Mouse (Mus musculus) 3T3-L1 (cell line): Measurements from ENCODE around the gene Accsl.

Source experiments
- DNase-seq: peaks from one replicate; pipeline ENCODE4 v3.0.0-alpha.2; 2015; ENCODE audit warnings: low read depth, low spot score

Gene Accsl

DNA sequence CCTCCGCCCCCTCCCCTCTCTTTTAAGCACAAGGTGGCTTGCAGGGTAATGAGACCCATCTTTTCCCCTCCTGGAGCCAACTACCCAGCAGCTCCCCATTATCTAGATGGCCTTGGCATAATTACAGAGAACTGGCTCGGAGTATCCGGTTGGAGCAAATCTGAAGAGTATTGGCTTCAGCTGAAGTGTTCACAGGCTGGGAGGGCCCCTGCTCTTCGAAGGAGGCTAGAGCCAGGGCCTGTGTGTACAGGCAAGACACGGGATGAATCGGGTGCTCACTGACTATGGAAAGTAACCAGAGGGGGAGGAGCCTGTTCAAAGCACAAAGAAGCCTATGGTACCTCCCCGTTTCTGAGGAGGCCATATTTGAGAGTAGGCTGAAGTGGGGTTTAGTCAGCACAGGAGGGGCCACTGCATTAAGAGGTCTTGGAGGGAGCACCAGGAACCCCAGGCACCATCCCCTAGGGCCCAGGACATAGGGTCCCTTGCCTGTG lies at the start of gene Accsl:
Gene Accsl (minus strand): TSS at position 51 of the 494 bp plus-strand sequence.
- peak; percentile 66 for DNase-seq

DNA sequence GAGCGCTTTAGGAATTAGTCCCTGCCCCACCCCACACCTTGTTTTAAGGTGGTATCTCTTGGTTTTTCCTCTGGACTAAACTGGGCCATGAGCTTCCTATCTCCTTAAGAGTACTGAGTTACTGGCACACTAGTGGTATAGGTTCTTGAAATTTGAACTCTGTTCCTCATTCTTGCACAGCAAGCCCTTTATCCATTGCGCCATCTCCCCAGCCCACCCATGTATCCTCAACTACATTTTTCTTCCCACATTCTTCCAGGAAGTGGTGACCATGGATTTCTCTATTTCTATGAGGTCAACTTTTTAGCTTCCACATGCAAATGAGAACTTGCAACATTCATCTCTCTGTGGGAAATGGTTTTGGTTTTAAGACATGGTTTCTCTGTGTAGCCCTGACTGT lies 44.6 kb upstream of the Accsl start:
- no peak for DNase-seq

DNA sequence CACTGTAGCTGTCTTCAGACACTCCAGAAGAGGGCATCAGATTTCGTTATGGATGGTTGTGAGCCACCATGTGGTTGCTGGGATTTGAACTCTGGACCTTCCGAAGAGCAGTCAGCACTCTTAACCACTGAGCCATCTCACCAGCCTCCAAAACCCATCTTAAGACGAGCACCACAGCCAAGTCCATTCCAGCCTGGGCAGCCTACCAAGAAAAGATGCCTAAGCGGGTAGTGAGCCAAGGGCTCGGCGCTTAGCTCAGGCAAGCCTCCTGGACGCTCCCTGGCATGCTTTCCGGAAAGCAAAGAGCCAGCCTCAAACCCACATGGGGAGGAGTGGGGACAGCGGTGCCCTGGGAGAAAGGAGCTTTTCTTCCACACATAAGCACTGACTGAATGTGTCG lies 43.0 kb upstream of the Accsl start:
- peak; percentile 80 for DNase-seq

DNA sequence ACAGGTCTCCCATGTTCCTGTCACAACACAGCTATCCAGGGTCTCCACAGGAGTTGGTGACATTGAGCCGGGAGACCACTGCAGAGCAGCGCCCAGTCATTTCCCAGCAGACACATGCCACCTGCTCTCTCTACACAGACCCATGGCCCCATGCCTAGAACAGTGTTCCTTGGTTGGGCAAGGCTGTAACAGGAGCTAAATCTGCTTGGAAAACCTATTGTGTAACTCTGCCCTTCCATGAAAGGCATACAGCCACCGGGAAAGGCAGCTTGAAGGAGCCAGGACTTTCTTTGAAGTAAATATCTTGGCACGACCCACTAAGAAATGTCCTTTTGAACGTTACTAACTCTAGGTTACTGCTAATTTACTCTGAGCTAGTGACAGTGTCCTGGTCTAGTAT lies 40.8 kb upstream of the Accsl start:
- DNase-seq, result no peak

DNA sequence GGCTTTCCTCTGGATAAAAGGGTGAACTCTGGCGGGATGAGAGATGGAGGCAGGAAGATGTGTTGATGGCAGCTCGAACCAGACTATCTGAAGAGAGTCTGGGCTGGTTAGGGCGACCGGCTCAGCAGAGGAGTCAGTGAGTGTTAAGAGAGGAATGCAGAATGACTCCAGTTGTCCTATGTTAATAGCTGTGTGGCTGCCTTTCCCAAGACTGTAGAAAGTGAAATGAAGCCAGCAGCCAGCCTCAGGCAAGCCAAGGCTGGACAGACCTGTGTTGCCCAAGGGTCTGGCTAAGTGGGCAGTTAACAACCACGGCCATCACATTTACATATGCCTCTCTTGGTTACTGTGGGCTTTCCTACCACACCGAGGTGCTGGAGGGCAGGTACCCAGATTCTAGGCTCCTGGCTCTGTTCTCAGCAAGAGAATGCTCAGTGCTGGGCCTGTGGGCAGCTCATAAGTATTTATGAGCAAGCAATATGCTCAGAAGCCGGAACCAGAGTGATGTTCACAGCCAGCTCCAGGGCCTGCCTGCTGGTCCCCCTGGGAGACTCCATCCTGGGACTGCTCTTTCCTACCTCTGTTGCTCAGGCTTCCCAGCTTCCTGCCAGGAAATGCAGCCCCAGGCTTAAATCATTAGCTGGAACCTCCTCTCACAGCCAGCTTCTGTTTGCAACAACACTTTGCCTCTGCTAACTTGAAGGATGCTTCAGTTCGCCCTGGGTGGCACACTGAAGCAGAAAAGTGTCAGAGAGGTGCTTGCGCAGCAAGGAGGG lies 38.8 kb upstream of the Accsl start:
- DNase-seq, result peak; percentile 77

DNA sequence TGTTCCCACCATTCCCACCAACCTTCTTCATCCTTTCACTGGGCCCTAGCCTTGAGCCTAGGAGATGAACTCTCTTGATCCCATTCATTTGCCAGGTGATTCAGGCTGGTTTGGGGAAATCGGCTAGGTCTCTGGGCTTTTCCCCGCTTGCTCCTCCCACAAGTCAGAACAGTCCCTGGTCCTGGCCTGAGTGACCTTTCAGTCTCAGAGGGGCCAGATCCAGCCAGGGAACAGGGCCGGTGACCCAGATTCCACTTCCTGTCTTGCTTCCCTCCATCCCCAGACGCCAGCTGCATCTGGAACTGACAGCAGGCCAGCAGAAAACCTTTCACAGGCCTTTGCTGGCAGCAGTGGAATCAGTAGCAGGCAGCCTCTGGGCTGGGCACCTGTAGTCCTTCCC lies 37.4 kb upstream of the Accsl start:
- DNase-seq, result no peak

DNA sequence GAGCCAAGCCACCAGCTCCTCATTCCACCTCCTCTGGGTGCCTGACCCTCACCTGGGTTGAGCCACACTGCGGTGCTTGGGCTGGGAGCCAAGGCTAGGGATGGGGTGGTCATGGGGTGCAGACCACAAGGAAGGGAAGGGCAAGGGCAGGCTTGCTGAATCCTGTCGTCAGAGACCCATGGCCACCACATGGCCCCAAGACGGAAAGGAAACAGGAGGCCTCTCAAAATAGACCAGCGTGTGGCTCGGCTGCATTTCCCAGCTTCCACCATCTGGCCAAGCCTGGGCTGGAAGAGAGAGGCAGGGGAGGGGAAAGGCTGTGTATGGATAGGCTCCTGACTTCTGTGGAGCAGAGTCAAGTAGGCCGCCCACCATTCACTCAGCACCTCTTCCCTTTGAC lies 34.5 kb upstream of the Accsl start:
- peak; percentile 55 for DNase-seq

DNA sequence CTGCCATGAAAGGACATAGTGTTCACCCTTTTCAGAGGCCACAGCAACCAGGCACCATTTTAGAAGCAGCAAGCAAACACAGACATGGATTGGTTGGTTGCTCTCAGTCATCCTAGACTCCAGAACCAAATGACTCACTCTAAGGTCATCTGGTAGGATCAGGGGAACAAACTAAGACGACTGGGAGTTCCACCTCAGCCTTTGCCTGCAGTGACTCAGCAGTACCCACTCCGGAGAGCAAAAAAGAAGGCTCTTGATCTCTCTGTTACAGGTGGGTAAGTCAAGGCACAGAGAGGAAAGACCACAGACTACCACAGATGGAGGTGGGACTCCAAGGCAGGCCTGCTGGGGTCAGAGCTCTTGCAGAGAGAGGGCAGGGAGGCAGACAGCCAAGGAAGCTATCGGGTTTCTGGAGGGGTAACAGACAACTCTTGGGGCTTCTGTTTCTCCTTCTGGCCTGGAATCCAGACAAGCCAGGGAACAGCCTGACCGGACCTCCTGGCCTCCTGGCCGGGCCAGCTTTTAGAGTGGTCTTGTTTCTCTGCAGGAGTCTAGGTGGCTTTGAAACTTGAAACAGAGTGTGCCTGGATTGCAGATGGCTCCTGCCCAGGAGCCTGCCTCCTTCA lies 33.8 kb upstream of the Accsl start:
- DNase-seq, result peak; percentile 87

DNA sequence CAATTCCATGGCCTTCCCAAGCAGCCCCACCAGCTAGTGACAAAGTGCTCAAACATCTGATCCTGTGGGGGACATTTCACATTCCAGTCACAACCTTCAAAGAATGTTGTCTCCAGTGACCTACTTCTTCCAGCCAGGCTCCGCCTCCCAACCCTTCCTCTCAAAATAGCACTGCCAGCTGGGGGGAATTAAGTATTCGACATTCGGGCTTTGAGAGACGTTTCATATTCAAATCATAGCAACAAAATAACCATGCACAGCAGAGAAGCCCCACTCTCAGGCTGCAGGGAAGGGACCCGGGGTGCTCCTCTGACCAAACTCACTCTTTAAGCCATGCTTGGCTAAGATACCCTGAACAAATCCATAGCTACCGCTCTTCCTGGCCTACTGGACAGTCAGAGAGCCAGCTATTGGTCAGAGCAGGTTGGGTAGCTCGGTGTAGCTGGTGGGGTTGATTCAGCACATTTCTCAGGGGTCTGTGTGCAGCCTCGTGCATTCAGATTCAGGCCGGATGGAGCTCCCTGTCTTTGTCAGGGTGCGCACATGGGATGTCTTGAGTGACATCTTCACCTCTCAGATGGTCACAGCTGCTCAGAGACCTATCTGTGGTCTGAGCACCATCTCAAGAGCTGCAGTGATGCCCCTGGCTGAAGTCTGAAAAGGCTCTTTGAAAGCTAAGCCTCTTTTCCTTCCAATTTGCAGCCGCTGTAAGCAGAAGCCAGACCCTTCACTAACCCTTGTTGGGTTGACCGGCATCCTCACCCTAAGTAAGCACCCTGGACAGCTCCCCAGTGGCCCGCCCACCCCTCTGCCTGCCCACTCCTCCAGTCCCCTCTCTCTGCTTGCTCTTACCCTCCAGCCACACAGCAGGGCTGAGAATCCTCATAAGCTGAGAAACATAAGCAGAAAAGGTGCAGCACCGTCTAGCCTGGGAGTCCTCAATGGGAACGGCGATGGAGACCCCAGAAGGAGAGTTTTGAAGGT lies 30.7 kb upstream of the Accsl start:
- no peak for DNase-seq

DNA sequence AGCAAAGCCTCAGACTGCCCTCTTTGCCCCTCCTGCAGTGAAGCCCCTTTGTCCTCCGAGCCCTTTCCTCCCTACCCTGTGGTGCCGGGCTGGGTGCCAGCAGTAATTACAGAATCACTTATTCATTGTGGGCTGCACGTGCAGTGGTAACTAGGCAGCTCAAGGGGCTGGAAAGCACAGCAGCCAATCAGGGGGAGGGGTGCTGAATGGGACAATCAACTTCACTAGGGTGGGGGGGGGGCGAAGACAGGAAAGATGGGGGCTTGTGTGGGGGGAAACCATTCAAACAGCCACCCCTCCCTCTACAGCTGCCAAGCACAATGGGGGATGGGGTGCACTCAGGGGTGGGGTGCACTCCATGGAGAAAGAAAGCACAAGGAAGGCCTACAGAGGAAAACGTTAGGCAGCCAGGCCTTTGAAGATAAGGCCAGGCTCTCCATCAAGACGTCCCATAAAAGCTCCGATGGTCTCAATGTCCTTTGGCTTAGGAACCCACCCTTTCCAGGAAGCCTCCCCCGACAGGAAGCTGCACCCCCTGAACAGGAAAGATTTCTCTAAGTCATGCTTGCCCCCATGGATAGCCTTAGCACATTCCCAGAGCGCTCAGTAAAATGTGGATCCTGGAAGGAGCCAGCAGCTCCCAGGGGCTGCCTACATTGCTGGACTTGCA lies 22.8 kb upstream of the Accsl start:
- DNase-seq, result no peak

DNA sequence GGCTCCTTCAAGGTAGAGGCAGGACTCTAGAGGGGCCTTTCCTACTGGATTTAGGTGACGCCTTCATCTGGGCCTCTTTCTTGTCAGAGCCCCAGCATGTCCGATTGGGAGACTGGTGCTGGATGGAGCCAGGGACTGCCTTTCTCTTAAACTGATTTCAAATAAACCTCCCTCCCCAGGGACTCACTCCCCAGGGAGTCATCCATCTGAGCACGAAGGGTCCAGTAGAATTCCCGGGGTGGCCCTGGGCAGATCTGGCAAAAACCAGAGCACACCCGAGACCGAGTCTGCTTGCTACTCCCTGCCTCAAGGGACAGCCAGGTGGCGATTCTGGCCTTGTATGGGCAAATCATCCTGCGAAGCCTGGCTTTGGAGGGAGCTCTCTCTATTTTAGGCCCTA lies 21.2 kb upstream of the Accsl start:
- DNase-seq, result no peak

DNA sequence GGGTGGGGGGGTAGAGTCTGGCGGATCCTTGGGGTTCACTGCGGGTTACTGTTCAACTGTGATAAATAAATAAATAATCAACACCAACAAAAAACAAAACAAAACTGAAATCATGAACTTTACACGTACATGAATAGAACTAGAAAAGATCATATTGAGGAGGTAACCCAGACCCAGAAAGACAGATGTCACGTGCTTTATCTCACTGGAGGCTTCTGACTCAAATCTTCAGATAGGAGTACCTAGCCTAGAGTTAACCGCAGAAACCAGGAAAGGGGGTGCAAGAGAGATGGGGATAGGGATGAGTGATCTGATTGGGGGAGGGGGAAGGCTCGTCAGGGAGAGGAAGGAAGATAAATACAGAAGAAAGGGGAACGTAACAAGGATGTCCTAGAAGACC lies 20.1 kb upstream of the Accsl start:
- DNase-seq, result no peak

DNA sequence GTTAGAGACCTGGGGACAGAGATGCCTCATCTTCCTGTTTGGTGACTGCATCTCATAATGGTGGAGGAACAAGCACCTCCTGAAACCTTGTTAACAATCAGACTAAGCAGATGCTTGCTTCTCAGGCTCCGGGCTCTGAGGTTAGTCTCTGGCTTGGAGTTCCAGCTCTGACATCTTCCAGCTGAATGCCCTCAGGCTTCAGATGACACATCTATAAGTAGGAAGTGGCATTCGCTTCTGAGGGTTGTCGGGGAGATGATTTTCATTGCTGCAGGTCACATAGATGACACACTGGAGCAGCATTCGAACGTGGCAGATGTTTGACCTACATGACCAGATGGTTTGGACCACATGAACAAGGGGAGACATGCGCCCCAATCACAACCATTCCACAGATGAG lies 19.4 kb upstream of the Accsl start:
- peak; percentile 84 for DNase-seq

DNA sequence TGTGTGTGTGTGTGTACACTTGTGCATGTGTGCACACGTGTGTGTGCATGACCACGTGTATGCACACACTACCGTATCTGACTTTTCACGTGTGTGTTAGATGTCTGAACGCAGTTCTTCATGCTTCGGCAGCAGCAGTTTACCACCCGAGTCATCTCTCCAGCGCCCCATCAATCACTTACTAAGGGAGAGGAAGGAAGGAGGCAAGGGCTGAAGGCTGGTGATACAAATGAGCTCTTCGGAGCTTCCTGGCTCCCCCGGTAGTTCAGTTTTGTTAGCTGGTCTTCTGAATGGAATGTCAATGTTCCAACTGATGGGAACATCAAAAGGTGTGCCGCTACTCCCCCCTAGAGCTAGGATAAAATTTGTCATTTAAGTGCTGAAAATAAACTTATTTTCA lies 18.3 kb upstream of the Accsl start:
- no peak for DNase-seq

DNA sequence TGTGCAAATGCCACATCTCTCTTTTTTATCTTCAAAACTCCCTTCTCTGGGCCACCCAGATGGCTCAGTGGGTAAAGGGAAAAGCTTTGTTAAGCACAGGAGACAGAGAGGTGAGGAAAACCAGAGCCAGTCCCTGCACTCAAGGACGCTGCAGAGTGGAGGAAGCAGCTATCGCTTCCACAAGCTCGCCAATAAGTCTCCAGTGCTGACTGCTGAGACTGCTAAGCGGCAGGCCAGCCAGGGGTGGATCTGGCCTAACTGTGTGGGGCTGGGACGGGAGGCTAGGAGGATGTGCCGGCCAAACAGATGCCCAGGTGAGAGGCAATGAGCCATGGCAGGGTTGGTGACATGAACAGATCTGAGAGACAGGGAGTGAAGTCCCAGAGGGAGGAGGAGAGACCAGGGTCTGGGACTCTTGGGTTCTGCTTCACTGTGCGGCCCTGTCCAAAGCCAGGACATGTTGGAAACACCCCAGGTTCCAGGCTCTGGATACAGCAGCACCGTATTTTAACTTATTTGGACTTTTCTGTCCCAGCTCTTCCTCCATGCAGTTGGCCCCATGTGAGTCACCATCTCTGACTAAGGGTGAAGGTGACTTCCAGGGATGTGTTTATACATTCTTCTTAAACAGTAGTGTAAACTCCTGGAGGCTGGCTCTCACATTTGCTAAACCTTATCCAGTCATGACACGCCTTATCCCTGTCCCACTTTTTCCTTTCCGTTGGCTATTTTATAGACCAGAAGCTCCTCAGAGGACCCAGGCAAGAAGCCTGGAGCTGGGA lies 17.2 kb upstream of the Accsl start:
- peak; percentile 62 for DNase-seq

DNA sequence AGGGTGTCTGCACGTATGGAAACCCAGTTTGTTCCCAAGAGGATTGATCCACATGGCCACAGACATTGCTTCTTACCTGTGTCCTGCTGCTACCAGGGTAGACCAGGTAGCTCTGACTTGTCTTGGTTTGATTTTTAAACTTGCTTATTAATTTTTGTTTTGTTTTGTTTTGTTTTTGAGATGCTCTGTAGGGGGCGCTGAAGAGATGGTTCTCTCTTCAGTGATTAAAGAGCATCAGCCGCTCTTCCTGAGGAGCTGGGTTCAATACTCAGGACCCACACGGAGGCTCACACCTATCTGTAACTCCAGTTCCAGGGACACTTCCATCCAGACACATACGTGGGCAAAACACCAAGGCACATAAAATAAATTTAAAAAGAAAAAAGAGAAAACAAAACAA lies 14.1 kb upstream of the Accsl start:
- DNase-seq, result no peak

DNA sequence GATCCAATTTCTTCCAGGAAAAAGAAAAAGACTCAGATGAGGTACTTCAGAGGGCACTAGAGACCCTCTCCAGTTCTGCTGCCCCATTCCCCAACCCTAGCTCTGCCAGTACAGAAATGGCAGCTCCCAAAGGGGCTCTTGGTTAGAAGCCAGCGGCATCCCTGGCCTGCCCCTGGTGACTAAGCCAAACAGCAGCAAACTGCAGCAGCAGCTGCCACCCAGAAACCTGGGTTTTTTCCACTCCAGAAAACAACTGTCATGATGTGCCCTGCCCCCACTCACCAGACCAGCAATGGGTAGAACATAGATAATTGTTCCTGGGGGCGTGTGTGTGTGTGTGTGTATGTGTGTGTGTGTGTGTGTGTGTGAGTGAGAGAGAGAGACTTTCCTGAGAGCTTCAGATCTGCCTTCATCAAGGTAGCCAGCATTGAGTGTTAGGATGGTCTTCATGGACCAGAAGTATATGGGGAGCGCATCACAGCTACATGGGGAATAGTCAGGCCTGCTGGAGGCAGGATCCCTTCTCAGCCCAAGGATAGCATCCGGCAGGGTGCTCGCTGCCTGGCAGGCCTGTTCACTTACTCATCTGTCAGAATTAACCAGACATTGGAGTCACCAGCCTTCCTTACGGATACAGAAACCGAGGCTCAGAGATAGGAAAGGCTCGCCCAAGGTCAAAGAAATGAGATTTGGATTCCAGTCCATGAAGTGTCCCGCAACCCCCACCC lies 12.8 kb upstream of the Accsl start:
- peak; percentile 88 for DNase-seq

DNA sequence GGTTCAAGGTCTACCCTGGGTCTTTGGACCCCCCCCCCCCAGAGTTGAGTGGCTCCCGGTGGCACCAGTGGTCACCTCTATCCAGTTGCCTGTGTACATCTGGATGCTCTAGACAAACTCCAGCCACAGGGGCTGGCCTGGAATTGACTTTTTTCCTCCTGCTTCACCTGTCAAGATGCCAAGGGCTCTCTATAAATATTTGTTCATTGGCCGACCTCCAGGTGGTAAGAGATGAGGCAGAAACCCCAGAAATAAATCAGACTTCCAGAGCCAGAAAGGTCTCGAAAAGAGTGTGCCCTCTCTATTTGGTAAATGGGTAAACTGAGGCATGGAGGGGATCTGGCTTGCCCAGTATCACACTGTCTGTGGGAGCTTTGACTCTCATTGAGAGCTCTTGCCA lies 12.0 kb upstream of the Accsl start:
- peak; percentile 91 for DNase-seq

DNA sequence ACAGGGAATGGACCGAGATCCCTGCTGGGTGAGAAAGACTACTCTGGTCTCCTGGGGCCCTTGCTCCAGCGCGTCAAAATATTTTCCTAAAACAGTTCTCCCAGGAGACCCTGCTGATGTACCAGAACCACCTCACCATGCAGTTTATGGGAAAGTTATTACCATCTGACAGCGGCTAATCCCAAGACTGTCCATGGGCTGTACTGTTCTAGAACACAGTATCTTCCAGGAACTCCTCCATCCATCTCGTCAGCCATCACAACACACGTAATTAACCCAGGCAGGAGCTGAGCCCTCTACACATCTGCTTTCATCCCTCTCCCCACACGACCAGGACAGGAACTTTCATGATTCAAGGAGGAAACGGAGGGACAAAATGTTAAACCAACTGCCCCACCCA lies 11.5 kb upstream of the Accsl start:
- no peak for DNase-seq

DNA sequence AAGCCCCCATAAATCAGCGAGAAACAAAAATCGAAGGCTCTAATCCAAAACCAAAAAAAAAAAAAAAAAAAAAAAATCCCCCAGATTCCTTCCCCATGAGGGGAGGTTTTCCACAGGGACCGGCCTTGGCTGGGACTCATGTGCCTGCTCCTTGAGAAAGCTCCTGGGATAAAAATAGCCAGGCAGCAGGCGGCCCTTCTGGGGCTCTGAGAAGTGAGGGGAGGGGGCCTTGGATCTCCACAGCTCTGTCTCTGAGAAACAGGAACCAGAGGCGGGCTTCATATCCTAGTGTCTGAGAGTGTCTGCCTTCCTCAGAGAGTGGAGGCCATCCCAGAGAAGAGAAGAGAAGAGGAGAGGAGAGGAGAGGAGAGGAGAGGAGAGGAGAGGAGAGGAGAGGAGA lies 8.0 kb upstream of the Accsl start:
- DNase-seq, result no peak
